Mouse (Mus musculus): ENCODE results near the gene Lsamp. TPM values are rescaled to one million over a fixed set of nuclear protein-coding genes. Genes with fewer than 3 reads are reported as not detected.

Gene Lsamp
- total RNA-seq (2023), result not detected

DNA sequence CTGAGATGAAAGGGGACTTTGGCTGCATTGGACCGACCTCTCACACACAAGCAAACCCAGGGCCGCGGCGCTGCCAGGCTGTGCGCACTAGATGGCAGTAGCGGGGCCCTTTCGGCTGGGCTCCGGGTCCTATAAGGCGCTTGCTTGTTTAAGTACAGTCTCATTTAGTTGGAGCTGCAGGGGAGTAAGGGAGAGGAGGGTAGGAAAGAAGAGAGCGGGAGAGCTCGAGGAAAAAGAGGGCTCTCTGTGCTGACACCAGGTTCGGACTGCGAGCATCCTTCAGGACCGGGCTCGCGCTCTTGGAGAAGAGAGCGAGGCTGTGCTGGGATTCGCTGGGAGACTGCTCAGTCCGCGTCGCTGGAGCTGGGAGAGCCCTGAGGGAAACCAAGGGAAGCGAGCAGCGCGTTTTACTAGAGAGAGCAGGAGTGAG is at the start of gene Lsamp:
Gene Lsamp, plus strand, starts transcription at position 157 of the 430 bp plus-strand sequence.

